Mouse (Mus musculus) cortical plate, adult 2 months (tissue): ENCODE results near the gene Erg.

ENCODE experiments used
- CTCF ChIP-seq: fragments of 200-500 bp; IDR thresholded peaks from 2 replicates; pipeline ENCODE4 v1.5.1; 2011; ENCODE audit warnings: mild to moderate bottlenecking, control low read depth, low read length; ENCODE audit not compliant: insufficient read depth; ENCODE audit errors: extremely low read depth
- POLR2A ChIP-seq: fragments of 200-500 bp; IDR thresholded peaks from 2 replicates; pipeline ENCODE4 v1.6.1; 2011; ENCODE audit warnings: mild to moderate bottlenecking, low read length, control low read depth; ENCODE audit not compliant: insufficient read depth; ENCODE audit errors: extremely low read depth

DNA sequence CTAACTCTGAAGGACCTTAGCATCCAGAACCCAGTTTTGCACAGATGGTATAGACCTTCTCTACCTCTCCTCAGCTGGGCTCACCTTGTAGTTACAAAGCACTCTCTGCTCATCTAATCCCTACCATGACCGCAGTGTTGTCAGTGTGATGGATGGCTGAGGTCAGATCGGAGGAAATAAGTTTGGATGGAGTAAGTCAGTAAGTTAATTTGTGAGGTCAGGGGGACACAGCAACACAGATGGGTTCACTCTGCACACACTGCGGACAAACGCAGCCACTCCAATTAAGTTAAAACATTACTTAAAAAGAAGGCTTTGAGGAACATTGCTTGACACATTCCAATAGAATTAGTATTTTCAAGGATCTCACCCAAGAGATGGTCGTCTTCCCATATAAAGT lies 2.5 kb upstream of the Erg start:
- TF ChIP-seq CTCF (no peak), POLR2A (no peak)
